Mouse (Mus musculus) CH12.LX (cell line): ENCODE measurements around the gene Pars2.

Experiments used
- CHD2 ChIP-seq: IDR thresholded peaks from 2 replicates; pipeline ENCODE4 v1.6.1; 2011; ENCODE audit warnings: low read length, improper control_type of control experiment
- CTCF ChIP-seq, 2 experiments: IDR thresholded peaks in 1 of 2; conservative IDR thresholded peaks in 1 of 2; 2 replicates each; pipeline ENCODE4 v1.5.1; 2011 to 2012; ENCODE audit warnings: low read depth in 2 of 2, low read length in 2 of 2, improper control_type of control experiment in 1 of 2, inconsistent platforms in 1 of 2, mild to moderate bottlenecking in 1 of 2, moderate library complexity in 1 of 2
- HCFC1 ChIP-seq: IDR thresholded peaks from 2 replicates; pipeline ENCODE4 v1.6.1; 2012; ENCODE audit warnings: low read depth, mild to moderate bottlenecking, inconsistent platforms, low read length, improper control_type of control experiment
- JUN ChIP-seq: IDR thresholded peaks from 2 replicates; pipeline ENCODE4 v1.6.1; 2011; ENCODE audit warnings: low read depth, mild to moderate bottlenecking, low read length, improper control_type of control experiment, moderate library complexity; ENCODE audit not compliant: insufficient read depth
- JUND ChIP-seq: conservative IDR thresholded peaks from 2 replicates; pipeline ENCODE4 v1.6.1; 2011; ENCODE audit warnings: low read depth, low read length, improper control_type of control experiment
- MAFK ChIP-seq: IDR thresholded peaks from 2 replicates; pipeline ENCODE4 v1.6.1; 2011; ENCODE audit warnings: low read length, improper control_type of control experiment; ENCODE audit not compliant: insufficient replicate concordance
- SMC3 ChIP-seq: IDR thresholded peaks from 2 replicates; pipeline ENCODE4 v1.6.1; 2011; ENCODE audit warnings: low read depth, low read length, improper control_type of control experiment

DNA sequence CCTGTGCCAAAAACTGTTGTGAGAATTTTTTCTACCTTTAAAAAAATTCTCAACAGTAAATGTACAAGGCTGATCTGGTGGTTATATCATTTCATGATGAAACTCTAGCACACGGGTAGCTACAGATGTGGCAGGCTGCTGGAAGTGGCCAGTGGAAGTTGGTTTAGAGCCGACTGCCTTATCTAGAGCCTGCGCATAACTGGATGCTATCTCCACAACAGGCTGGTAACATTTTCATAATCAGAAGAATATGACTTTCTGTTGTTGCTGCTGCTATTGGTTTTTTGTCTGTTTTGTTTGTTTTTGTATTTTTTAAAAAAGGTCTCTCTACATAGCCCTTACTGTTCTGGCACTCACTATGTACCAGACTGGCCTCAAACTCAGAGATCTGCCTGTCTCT is 1.7 kb downstream of the Pars2 start:
- no peak for TF ChIP-seq CTCF (conservative IDR thresholded peaks at IDR 0.05 in 1 of 2, IDR thresholded peaks at IDR 0.05 in 1 of 2; ENCODE audit: low read depth in 2 of 2, low read length in 2 of 2)
- TF ChIP-seq SMC3: no peak
- TF ChIP-seq JUN: no peak
- no peak for TF ChIP-seq HCFC1
- no peak for TF ChIP-seq JUND
- TF ChIP-seq CHD2: no peak
- no peak for TF ChIP-seq MAFK
